Mouse (Mus musculus): ENCODE measurements around the gene Irx1. TPM values are rescaled to one million over a fixed set of nuclear protein-coding genes. Genes with fewer than 3 reads are reported as not detected.

Gene Irx1
- total RNA-seq (2021), result under 1 TPM; 0.27 to 0.87 TPM
- long read RNA-seq, experiment 1, result 0 reads
- long read RNA-seq, experiment 2, result 0 reads

- Histone ChIP-seq H3K4me3 (no peak within 1 kb of the TSS), H3K27ac (no peak within 1 kb of the TSS)
- DNase-seq (ENCODE audit: extremely low spot score in 1 of 2, low spot score in 2 of 2), result no peak
- no peak for TF ChIP-seq CTCF (IDR thresholded peaks at IDR 0.05)
- intact Hi-C loops (cut with DNase I), result loop anchor here (5.0 to 10.0 kb wide), 2 partner anchors 401 to 1299 kb away; partner anchors contain the start of gene Irx4
Observed at GRCm38 (mm10) chr13:71963356-71964351, at the start of gene Irx1. Gene Irx1 (minus strand): TSS chr13:71963723.

GRCm38 (mm10) chr13:71979932-71980655, 16.6 kb upstream of the Irx1 start:
- TF ChIP-seq CTCF (IDR thresholded peaks at IDR 0.05), result no peak
- no peak overlapping the region for H3K27ac ChIP-seq
- DNase-seq (ENCODE audit: extremely low spot score in 1 of 2, low spot score in 2 of 2), result no peak
- H3K4me3 ChIP-seq, result no peak overlapping the region
- intact Hi-C loops (cut with DNase I), result no loop called here

- Histone ChIP-seq H3K27ac (no peak overlapping the region), H3K4me3 (no peak overlapping the region)
- intact Hi-C loops (cut with DNase I), result no loop called here
- DNase-seq (ENCODE audit: extremely low spot score in 1 of 2, low spot score in 2 of 2), result no peak
- no peak for TF ChIP-seq CTCF (IDR thresholded peaks at IDR 0.05)
Observed at GRCm38 (mm10) chr13:71975753-71976152, 12.2 kb upstream of the Irx1 start.

GRCm38 (mm10) chr13:71968286-71968685, 4.8 kb upstream of the Irx1 start:
- no peak for TF ChIP-seq CTCF (IDR thresholded peaks at IDR 0.05)
- DNase-seq (ENCODE audit: extremely low spot score in 1 of 2, low spot score in 2 of 2), result no peak
- intact Hi-C loops (cut with DNase I), result loop anchor here (10.0 kb wide), 1 partner anchor 397 kb away; no protein-coding TSS in a partner anchor
- Histone ChIP-seq H3K4me3 (no peak overlapping the region), H3K27ac (no peak overlapping the region)

GRCm38 (mm10) chr13:71967341-71968250, 4.1 kb upstream of the Irx1 start:
- no peak for TF ChIP-seq CTCF (IDR thresholded peaks at IDR 0.05)
- Histone ChIP-seq H3K4me3 (no peak overlapping the region), H3K27ac (no peak overlapping the region)
- DNase-seq (ENCODE audit: extremely low spot score in 1 of 2, low spot score in 2 of 2), result no peak
- intact Hi-C loops (cut with DNase I), result loop anchor here (2.0 to 10.0 kb wide), 2 partner anchors 397 to 657 kb away; no protein-coding TSS in a partner anchor

- no peak for DNase-seq (ENCODE audit: extremely low spot score in 1 of 2, low spot score in 2 of 2)
- Histone ChIP-seq H3K27ac (no peak overlapping the region), H3K4me3 (no peak overlapping the region)
- TF ChIP-seq CTCF (IDR thresholded peaks at IDR 0.05), result no peak
- intact Hi-C loops (cut with DNase I), result loop anchor here (2.0 to 10.0 kb wide), 2 partner anchors 398 to 658 kb away; no protein-coding TSS in a partner anchor
Observed at GRCm38 (mm10) chr13:71966631-71967030, 3.1 kb upstream of the Irx1 start.

- Histone ChIP-seq H3K27ac (no peak overlapping the region), H3K4me3 (no peak overlapping the region)
- no peak for DNase-seq (ENCODE audit: extremely low spot score in 1 of 2, low spot score in 2 of 2)
- intact Hi-C loops (cut with DNase I), result loop anchor here (5.0 to 10.0 kb wide), 2 partner anchors 400 to 1298 kb away; partner anchors contain the start of gene Irx4
- no peak; the same call in 1 of the 2 replicates for TF ChIP-seq CTCF (IDR thresholded peaks at IDR 0.05)
Observed at GRCm38 (mm10) chr13:71964366-71964765, 843 bp upstream of the Irx1 start.

GRCm38 (mm10) chr13:71962661-71963355, 715 bp downstream of the Irx1 start:
- DNase-seq (ENCODE audit: extremely low spot score in 1 of 2, low spot score in 2 of 2), result peak in 1 of 2 experiments; percentile 20
- Histone ChIP-seq H3K4me3 (no peak overlapping the region), H3K27ac (no peak overlapping the region)
- intact Hi-C loops (cut with DNase I), result loop anchor here (5.0 to 10.0 kb wide), 2 partner anchors 402 to 1299 kb away; partner anchors contain the start of gene Irx4
- no peak for TF ChIP-seq CTCF (IDR thresholded peaks at IDR 0.05)

- TF ChIP-seq CTCF (IDR thresholded peaks at IDR 0.05), result no peak
- intact Hi-C loops (cut with DNase I), result loop anchor here (2.0 to 10.0 kb wide), 4 partner anchors 341 to 1300 kb away; partner anchors contain the start of gene Irx4
- Histone ChIP-seq H3K27ac (no peak overlapping the region), H3K4me3 (no peak overlapping the region)
- DNase-seq (ENCODE audit: extremely low spot score in 1 of 2, low spot score in 2 of 2), result no peak
Observed at GRCm38 (mm10) chr13:71961891-71962660, 1.4 kb downstream of the Irx1 start.
